Mouse (Mus musculus): ENCODE measurements around the gene Rnaseh1.

DNA sequence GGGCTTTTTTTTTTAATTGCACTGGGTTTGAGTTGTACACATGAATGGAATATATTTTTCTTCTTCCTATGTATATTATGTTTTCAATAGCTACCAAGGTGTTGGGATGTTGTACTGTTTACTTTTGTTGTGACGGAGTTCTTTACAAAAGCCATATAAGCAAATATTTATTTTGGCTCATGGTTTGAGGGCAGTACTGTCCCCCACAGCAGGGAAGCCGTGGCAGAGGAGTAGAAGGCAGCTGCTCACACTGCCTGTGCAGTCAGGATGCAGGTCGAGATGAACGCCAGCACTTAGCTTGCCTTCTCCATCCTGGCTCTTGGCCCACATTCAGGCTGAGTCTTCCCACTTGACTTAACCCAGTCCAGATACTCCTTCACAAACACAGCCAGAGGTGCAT, 17.3 kb downstream of the Rnaseh1 start:
- TF ChIP-seq POLR2A (IDR thresholded peaks at IDR 0.05; ENCODE audit: control insufficient read depth, low read depth, low read length) (no peak), CTCF (IDR thresholded peaks at IDR 0.05; ENCODE audit: control insufficient read depth, insufficient read depth, insufficient replicate concordance, low read depth, low read length) (no peak)
